Mouse (Mus musculus): Measurements from ENCODE around the gene Fahd2a. TPM values are rescaled to one million over a fixed set of nuclear protein-coding genes. Genes with fewer than 3 reads are reported as not detected.

Fahd2a gene
- 30.3 and 30.6 TPM in 2 replicates for polyA plus RNA-seq (2014; fragmentation: Nextera tagmentation; extraction: Ambion mirVana)

DNA sequence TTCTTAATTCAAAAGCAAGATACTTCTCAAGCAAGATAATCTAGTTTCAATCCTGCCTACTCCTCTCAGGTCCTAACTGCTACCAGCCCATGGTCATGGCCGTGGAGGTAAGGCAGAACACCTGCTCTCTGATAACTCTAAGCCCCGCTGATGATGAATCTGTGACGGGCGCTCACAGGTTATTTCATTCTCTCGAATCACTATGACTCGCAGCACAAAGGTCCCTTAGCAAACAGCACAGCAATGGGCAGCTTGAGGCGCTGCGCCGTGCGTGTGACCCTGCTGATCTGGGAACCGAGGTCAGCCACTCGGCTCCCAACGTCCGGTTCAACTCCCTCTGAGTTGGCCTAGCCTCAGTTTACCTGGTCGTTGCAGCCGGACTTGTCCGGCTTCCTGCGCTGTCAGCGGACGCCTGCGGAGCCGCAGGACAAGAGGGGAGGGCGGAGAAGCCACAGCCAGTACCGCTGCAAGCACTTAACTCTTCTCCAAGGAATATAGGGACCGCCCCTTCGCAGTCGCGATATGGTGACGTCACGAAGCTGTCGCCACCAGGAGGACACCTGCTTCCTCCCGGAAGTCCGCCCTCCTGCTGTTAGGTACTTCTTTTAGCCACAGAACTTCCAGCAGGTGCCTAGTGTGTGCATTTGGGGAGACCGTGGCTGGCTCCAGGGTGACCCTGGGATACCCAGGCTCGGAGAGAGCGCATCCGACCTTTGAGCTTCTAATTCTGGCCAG, at the start of gene Fahd2a:
TSS of gene Fahd2a (minus strand) at position 511 of the 735 bp plus-strand sequence.
- Histone ChIP-seq H3K4me3 (ENCODE audit: low read depth, low read length) (peak within 1 kb of the TSS; percentile 59), H3K4me2 (peak within 1 kb of the TSS; percentile 81), H3K36me3 (ENCODE audit: control insufficient read depth, insufficient read depth, low read length) (no peaks in the 10 kb centered on the region), H3K4me1 (ENCODE audit: control insufficient read depth, insufficient read depth, low read length) (0 out of 2 replicates have a peak, but pooled peaks cover 7% of the 10 kb centered on the region), H3K9me3 (replicated peaks; ENCODE audit: control insufficient read depth, low read length) (no peaks in the 10 kb centered on the region), H3K9ac (ENCODE audit: low read depth, low read length) (peak within 1 kb of the TSS; percentile 73), H3K27me3 (ENCODE audit: control insufficient read depth, insufficient read depth, low read length) (no peaks in the 10 kb centered on the region), H3K27ac (ENCODE audit: low read depth, low read length) (peak within 1 kb of the TSS; percentile 4)
- peak; percentile 82 for ATAC-seq (replicated peaks; ENCODE audit: insufficient number of reproducible peaks, low FRiP score, low TSS enrichment)
- 5% methylated on average over 34 of the region's 37 CpGs for WGBS (ENCODE audit: insufficient replicate concordance)

DNA sequence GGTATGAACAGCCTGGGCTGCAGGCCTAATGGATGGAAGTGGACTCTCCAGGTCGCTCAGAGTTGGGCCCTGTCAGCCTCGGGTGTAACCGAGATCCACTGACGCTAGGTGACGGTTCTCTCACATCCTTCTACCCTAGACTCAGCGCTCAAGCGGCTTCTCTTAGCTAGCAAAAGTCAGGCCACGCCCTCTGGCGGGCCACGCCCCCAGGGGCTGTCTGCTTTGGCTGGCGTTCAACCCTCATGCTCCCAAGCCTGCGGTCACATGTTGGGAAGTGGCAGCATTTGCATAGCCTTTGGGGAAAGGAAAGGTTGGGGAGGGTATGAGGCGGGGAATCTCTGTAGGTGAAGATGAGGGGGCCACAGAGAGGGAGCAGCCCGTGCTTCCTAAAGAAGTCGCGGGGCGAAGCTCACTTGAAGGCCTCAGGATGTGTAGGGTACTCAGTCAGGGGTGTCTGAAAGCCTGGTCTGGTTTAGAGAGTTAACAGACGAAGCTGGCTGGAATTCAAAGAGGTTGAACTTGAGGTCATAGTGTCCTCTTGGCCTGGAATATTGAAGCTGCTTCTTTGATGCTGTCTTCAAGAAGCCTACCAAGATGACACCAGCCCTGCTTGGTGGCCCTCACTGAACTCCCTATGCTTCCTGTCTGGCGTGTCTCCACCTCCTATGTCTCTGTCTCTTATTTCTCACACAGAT, 40.3 kb upstream of the Fahd2a start:
- no peaks in the 10 kb centered on the region for H3K9me3 ChIP-seq (replicated peaks; ENCODE audit: control insufficient read depth, low read length)
- H3K9ac ChIP-seq (ENCODE audit: low read depth, low read length): no peak overlapping the region
- H3K27me3 ChIP-seq (ENCODE audit: control insufficient read depth, insufficient read depth, low read length): peaks cover 55% of the 10 kb centered on the region
- no peaks in the 10 kb centered on the region for H3K36me3 ChIP-seq (ENCODE audit: control insufficient read depth, insufficient read depth, low read length)
- no peak overlapping the region for H3K27ac ChIP-seq (ENCODE audit: low read depth, low read length)
- H3K4me1 ChIP-seq (ENCODE audit: control insufficient read depth, insufficient read depth, low read length): peaks cover 9% of the 10 kb centered on the region
- H3K4me3 ChIP-seq (ENCODE audit: low read depth, low read length): peak overlapping the region; percentile 25
- peak overlapping the region; percentile 55 for H3K4me2 ChIP-seq
- ATAC-seq (replicated peaks; ENCODE audit: insufficient number of reproducible peaks, low FRiP score, low TSS enrichment): peak; percentile 57; the same call in 1 of the 2 replicates
- 7% methylated on average over 19 of the region's 19 CpGs for WGBS (ENCODE audit: insufficient replicate concordance)

GRCm38 (mm10) chr2:127483001-127483400, 38.6 kb upstream of the Fahd2a start:
- peaks cover 9% of the 10 kb centered on the region for H3K4me1 ChIP-seq (ENCODE audit: control insufficient read depth, insufficient read depth, low read length)
- H3K27ac ChIP-seq (ENCODE audit: low read depth, low read length): no peak overlapping the region
- H3K4me2 ChIP-seq: peak overlapping the region; percentile 91
- no peak for ATAC-seq (replicated peaks; ENCODE audit: insufficient number of reproducible peaks, low FRiP score, low TSS enrichment)
- no peaks in the 10 kb centered on the region for H3K36me3 ChIP-seq (ENCODE audit: control insufficient read depth, insufficient read depth, low read length)
- no peaks in the 10 kb centered on the region for H3K9me3 ChIP-seq (replicated peaks; ENCODE audit: control insufficient read depth, low read length)
- no peak overlapping the region for H3K9ac ChIP-seq (ENCODE audit: low read depth, low read length)
- peak overlapping the region; percentile 49 for H3K4me3 ChIP-seq (ENCODE audit: low read depth, low read length)
- peaks cover 66% of the 10 kb centered on the region for H3K27me3 ChIP-seq (ENCODE audit: control insufficient read depth, insufficient read depth, low read length)
- 1% methylated on average over 21 of the region's 21 CpGs for WGBS (ENCODE audit: insufficient replicate concordance)

DNA sequence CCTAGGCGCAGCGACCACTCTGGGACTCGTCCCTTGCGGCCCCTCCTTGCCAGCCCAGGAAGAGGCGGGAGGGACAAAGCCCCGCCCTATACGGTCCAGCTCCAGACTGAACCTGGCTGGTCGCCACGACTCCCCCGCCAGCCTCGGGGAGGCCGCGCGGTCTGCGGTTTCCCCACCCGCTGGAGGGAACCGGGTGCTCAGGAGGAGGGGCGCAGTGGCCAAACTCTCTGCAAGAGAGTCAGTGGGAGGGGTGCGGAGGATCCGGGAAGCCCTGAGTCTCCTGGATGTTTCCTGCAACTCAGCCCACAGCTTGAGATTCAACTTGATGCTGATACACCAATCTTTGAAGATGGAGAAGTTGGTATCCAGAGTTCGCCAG, 38.2 kb upstream of the Fahd2a start:
- no peaks in the 10 kb centered on the region for H3K36me3 ChIP-seq (ENCODE audit: control insufficient read depth, insufficient read depth, low read length)
- H3K4me1 ChIP-seq (ENCODE audit: control insufficient read depth, insufficient read depth, low read length): peaks cover 9% of the 10 kb centered on the region
- H3K9ac ChIP-seq (ENCODE audit: low read depth, low read length): no peak overlapping the region
- H3K9me3 ChIP-seq (replicated peaks; ENCODE audit: control insufficient read depth, low read length): no peaks in the 10 kb centered on the region
- peaks cover 66% of the 10 kb centered on the region for H3K27me3 ChIP-seq (ENCODE audit: control insufficient read depth, insufficient read depth, low read length)
- H3K27ac ChIP-seq (ENCODE audit: low read depth, low read length): no peak overlapping the region
- ATAC-seq (replicated peaks; ENCODE audit: insufficient number of reproducible peaks, low FRiP score, low TSS enrichment): peak; percentile 73; the same call in 1 of the 2 replicates
- under 1% methylated on average over 21 of the region's 21 CpGs for WGBS (ENCODE audit: insufficient replicate concordance)
- peak overlapping the region; percentile 49 for H3K4me3 ChIP-seq (ENCODE audit: low read depth, low read length)
- H3K4me2 ChIP-seq: peak overlapping the region; percentile 91

- peaks cover 9% of the 10 kb centered on the region for H3K4me1 ChIP-seq (ENCODE audit: control insufficient read depth, insufficient read depth, low read length)
- no peak overlapping the region for H3K27ac ChIP-seq (ENCODE audit: low read depth, low read length)
- H3K9ac ChIP-seq (ENCODE audit: low read depth, low read length): peak overlapping the region; percentile 43
- under 1% methylated on average over 48 of the region's 59 CpGs for WGBS (ENCODE audit: insufficient replicate concordance)
- H3K27me3 ChIP-seq (ENCODE audit: control insufficient read depth, insufficient read depth, low read length): peaks cover 66% of the 10 kb centered on the region
- ATAC-seq (replicated peaks; ENCODE audit: insufficient number of reproducible peaks, low FRiP score, low TSS enrichment): 0 out of 2 replicates have a peak, but pooled peaks have one; percentile 3
- peak overlapping the region; percentile 49 for H3K4me3 ChIP-seq (ENCODE audit: low read depth, low read length)
- H3K9me3 ChIP-seq (replicated peaks; ENCODE audit: control insufficient read depth, low read length): no peaks in the 10 kb centered on the region
- H3K36me3 ChIP-seq (ENCODE audit: control insufficient read depth, insufficient read depth, low read length): no peaks in the 10 kb centered on the region
- H3K4me2 ChIP-seq: peak overlapping the region; percentile 91
These were observed 37.6 kb upstream of the Fahd2a start for GRCm38 (mm10) chr2:127481841-127482532.

- no peak overlapping the region for H3K4me2 ChIP-seq
- H3K4me1 ChIP-seq (ENCODE audit: control insufficient read depth, insufficient read depth, low read length): peaks cover 7% of the 10 kb centered on the region
- no peak for ATAC-seq (replicated peaks; ENCODE audit: insufficient number of reproducible peaks, low FRiP score, low TSS enrichment)
- 69% methylated on average over 10 of the region's 10 CpGs for WGBS (ENCODE audit: insufficient replicate concordance)
- H3K36me3 ChIP-seq (ENCODE audit: control insufficient read depth, insufficient read depth, low read length): no peaks in the 10 kb centered on the region
- H3K4me3 ChIP-seq (ENCODE audit: low read depth, low read length): no peak overlapping the region
- H3K27me3 ChIP-seq (ENCODE audit: control insufficient read depth, insufficient read depth, low read length): peaks cover 59% of the 10 kb centered on the region
- H3K9me3 ChIP-seq (replicated peaks; ENCODE audit: control insufficient read depth, low read length): no peaks in the 10 kb centered on the region
- no peak overlapping the region for H3K9ac ChIP-seq (ENCODE audit: low read depth, low read length)
- H3K27ac ChIP-seq (ENCODE audit: low read depth, low read length): no peak overlapping the region
These were observed 35.4 kb upstream of the Fahd2a start for GRCm38 (mm10) chr2:127479763-127480162.

GRCm38 (mm10) chr2:127479210-127479609, 34.8 kb upstream of the Fahd2a start:
- ATAC-seq (replicated peaks; ENCODE audit: insufficient number of reproducible peaks, low FRiP score, low TSS enrichment): no peak

DNA sequence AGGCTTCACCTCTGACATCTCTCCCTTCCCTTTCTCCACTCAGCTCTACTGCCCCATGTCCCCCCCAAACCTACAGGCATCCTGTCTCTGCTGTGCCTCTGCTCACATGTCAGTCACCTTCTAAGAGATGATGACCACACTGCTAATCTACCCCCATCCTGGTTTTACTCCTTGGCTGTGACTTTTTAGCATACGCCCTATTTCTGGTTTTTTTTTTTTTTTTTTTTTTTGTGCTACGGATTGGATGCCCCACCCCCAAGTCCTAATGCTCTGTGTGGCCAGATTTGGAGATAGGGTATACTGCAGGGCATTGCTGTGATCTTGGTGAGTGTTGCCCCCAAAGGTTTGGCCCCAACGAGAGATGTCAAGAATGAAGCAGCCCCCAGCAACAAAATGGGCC, 27.9 kb upstream of the Fahd2a start:
- Histone ChIP-seq H3K4me3 (ENCODE audit: low read depth, low read length) (no peak overlapping the region), H3K36me3 (ENCODE audit: control insufficient read depth, insufficient read depth, low read length) (no peaks in the 10 kb centered on the region), H3K4me1 (ENCODE audit: control insufficient read depth, insufficient read depth, low read length) (no peaks in the 10 kb centered on the region), H3K27me3 (ENCODE audit: control insufficient read depth, insufficient read depth, low read length) (no peaks in the 10 kb centered on the region), H3K9me3 (replicated peaks; ENCODE audit: control insufficient read depth, low read length) (no peaks in the 10 kb centered on the region), H3K9ac (ENCODE audit: low read depth, low read length) (no peak overlapping the region), H3K27ac (ENCODE audit: low read depth, low read length) (no peak overlapping the region), H3K4me2 (no peak overlapping the region)
- WGBS (ENCODE audit: insufficient replicate concordance): 59% methylated on average over 3 of the region's 3 CpGs
- ATAC-seq (replicated peaks; ENCODE audit: insufficient number of reproducible peaks, low FRiP score, low TSS enrichment): no peak

More at GRCm38 (mm10) chr2:127479210-127479609, 34.8 kb upstream of the Fahd2a start:
- Histone ChIP-seq H3K27ac (ENCODE audit: low read depth, low read length) (no peak overlapping the region), H3K4me2 (no peak overlapping the region), H3K9me3 (replicated peaks; ENCODE audit: control insufficient read depth, low read length) (no peaks in the 10 kb centered on the region), H3K4me3 (ENCODE audit: low read depth, low read length) (no peak overlapping the region), H3K27me3 (ENCODE audit: control insufficient read depth, insufficient read depth, low read length) (peaks cover 56% of the 10 kb centered on the region), H3K4me1 (ENCODE audit: control insufficient read depth, insufficient read depth, low read length) (peaks cover 6% of the 10 kb centered on the region; the same call in 1 of the 2 replicates), H3K36me3 (ENCODE audit: control insufficient read depth, insufficient read depth, low read length) (no peaks in the 10 kb centered on the region), H3K9ac (ENCODE audit: low read depth, low read length) (no peak overlapping the region)
- WGBS (ENCODE audit: insufficient replicate concordance): 69% methylated on average over 4 of the region's 4 CpGs

Data from heart, embryonic 11.5 days (tissue).